Mouse (Mus musculus) frontal cortex, postnatal 36 days (tissue): ENCODE data around the gene Zfpm1.
"Not testable (repeated sequence)": the region's sequence is repeated elsewhere in the genome, so short reads cannot be mapped to it uniquely, and the experiment has no call there.

Experiments used
- DNase-seq, 2 experiments: peaks; one replicate each; pipeline ENCODE4 v3.0.0; 2022; ENCODE audit warnings: low spot score in 2 of 2

The Zfpm1 gene

GRCm38 (mm10) chr8:122323951-122324402 is 42.0 kb downstream of the Zfpm1 start:
- DNase-seq: not testable (repeated sequence)

- no peak for DNase-seq
Observed at GRCm38 (mm10) chr8:122325196-122325595, 43.3 kb downstream of the Zfpm1 start.

GRCm38 (mm10) chr8:122326114-122326542 is 44.2 kb downstream of the Zfpm1 start:
- DNase-seq: no peak

- no peak for DNase-seq
Observed at GRCm38 (mm10) chr8:122329072-122329471, 47.1 kb downstream of the Zfpm1 start.

- DNase-seq: no peak
Observed at GRCm38 (mm10) chr8:122329553-122330239, 47.8 kb downstream of the Zfpm1 start.

- DNase-seq: no peak
Observed at GRCm38 (mm10) chr8:122330446-122331133, 48.6 kb downstream of the Zfpm1 start.

GRCm38 (mm10) chr8:122331134-122331523 is 49.2 kb downstream of the Zfpm1 start:
- DNase-seq: no peak

- DNase-seq: peak; percentile 85 to 87
Observed at GRCm38 (mm10) chr8:122332753-122333506, 51.0 kb downstream of the Zfpm1 start.

GRCm38 (mm10) chr8:122333531-122333930 is 51.6 kb downstream of the Zfpm1 start:
- DNase-seq: no peak

- DNase-seq: no peak
Observed at GRCm38 (mm10) chr8:122334791-122335490, 53.0 kb downstream of the Zfpm1 start.

- no peak for DNase-seq
Observed at GRCm38 (mm10) chr8:122335638-122336250, 53.8 kb downstream of the Zfpm1 start.

GRCm38 (mm10) chr8:122336251-122336910 is 54.4 kb downstream of the Zfpm1 start:
- DNase-seq: peak in 1 of 2 experiments; percentile 48

GRCm38 (mm10) chr8:122338852-122339251 is 56.9 kb downstream of the Zfpm1 start:
- DNase-seq: no peak

GRCm38 (mm10) chr8:122340761-122341160 is 58.8 kb downstream of the Zfpm1 start:
- no peak for DNase-seq

GRCm38 (mm10) chr8:122341790-122342189 is 59.8 kb downstream of the Zfpm1 start:
- no peak for DNase-seq

GRCm38 (mm10) chr8:122342362-122342761 is 60.4 kb downstream of the Zfpm1 start:
- no peak for DNase-seq

- DNase-seq: peak; percentile 65 to 70
Observed at GRCm38 (mm10) chr8:122342806-122343209, 60.9 kb downstream of the Zfpm1 start.

GRCm38 (mm10) chr8:122343341-122343740 is 61.4 kb downstream of the Zfpm1 start:
- no peak for DNase-seq

GRCm38 (mm10) chr8:122343758-122344157 is 61.8 kb downstream of the Zfpm1 start:
- DNase-seq: no peak

GRCm38 (mm10) chr8:122344219-122344618 is 62.3 kb downstream of the Zfpm1 start:
- DNase-seq: no peak
